In genomic region chr15:99082840-99083239, GRCm38 (mm10) we compare ENCODE assay signal across 14 mouse cellular contexts. TPM values are rescaled to one million over a fixed set of nuclear protein-coding genes. Genes with fewer than 3 reads are reported as not detected.
"Had no signal": no experiment of that assay in that cellular context is flagged by ENCODE, and none has a peak within 500 bp of the region (broad histone marks: within the 10 kb centered on the region; RNA-seq: fewer than 3 reads in every experiment).

No protein-coding gene starts in this region.

- ATAC-seq: midbrain, embryonic 13.5 days; midbrain, embryonic 15.5 days had no signal

- DNase-seq: thymus, postnatal 25 days had no signal

- H3K36me3 ChIP-seq: midbrain, embryonic 15.5 days had no signal

- H3K27ac ChIP-seq: lung, embryonic 15.5 days; macrophage; midbrain, embryonic 13.5 days; midbrain, embryonic 15.5 days; neural tube, embryonic 12.5 days; stomach, embryonic 15.5 days; stomach, postnatal 0 days had no signal

- H3K4me2 ChIP-seq: lung, embryonic 15.5 days; midbrain, embryonic 11.5 days; midbrain, embryonic 13.5 days; midbrain, embryonic 15.5 days; neural tube, embryonic 12.5 days; stomach, embryonic 15.5 days had no signal

- H3K4me3 ChIP-seq: lung, embryonic 15.5 days; megakaryocyte, embryonic 14.5 days; midbrain, embryonic 13.5 days; midbrain, embryonic 15.5 days; neural tube, embryonic 12.5 days; stomach, embryonic 15.5 days had no signal

- H3K9me3 ChIP-seq: lung, embryonic 15.5 days; midbrain, embryonic 13.5 days; midbrain, embryonic 15.5 days; neural tube, embryonic 12.5 days; stomach, embryonic 15.5 days had no signal

- H3K9ac ChIP-seq: lung, embryonic 15.5 days; midbrain, embryonic 13.5 days; midbrain, embryonic 15.5 days; neural tube, embryonic 12.5 days; stomach, embryonic 15.5 days had no signal

RNA-seq across cellular contexts. Expression of gene C1ql4, which starts 4.8 kb away (rescaled TPM):
- polyA plus RNA-seq: lung, adult 2 months; lung, embryonic 15.5 days; lung, postnatal 0 days; macrophage; spleen, adult 2 months; stomach, embryonic 15.5 days; stomach, postnatal 0 days; urinary bladder, adult 2 months had no signal

RNA-seq across cellular contexts. Expression of gene Dnajc22, which starts 10.1 kb away (rescaled TPM):
- polyA plus RNA-seq: macrophage had no signal
